Mouse (Mus musculus) hindbrain, embryonic 12.5 days (tissue): ENCODE measurements around the gene Smox. TPM values are rescaled to one million over a fixed set of nuclear protein-coding genes. Genes with fewer than 3 reads are reported as not detected.

ENCODE experiments used
- ATAC-seq: fragments of 200-750 bp; cut with Nextera tagmentation; 2 replicates; pipeline ENCODE4 v1.8.0; 2017; ENCODE audit warnings: moderate TSS enrichment; ENCODE audit not compliant: low FRiP score
- H3K27ac ChIP-seq: fragments of 300-500 bp; sonication (generic); 2 replicates; pipeline ENCODE4 v1.5.1; 2016; ENCODE audit warnings: mild to moderate bottlenecking
- H3K27me3 ChIP-seq: fragments of 300-500 bp; sonication (generic); 2 replicates; pipeline ENCODE4 v1.6.1; 2016; ENCODE audit warnings: mild to moderate bottlenecking
- H3K36me3 ChIP-seq: fragments of 300-500 bp; sonication (generic); 2 replicates; pipeline ENCODE4 v1.6.1; 2016; ENCODE audit warnings: mild to moderate bottlenecking
- H3K4me1 ChIP-seq: fragments of 300-500 bp; sonication (generic); 2 replicates; pipeline ENCODE4 v1.6.1; 2016
- H3K4me2 ChIP-seq: fragments of 300-500 bp; sonication (generic); replicated peaks from 2 replicates; pipeline ENCODE4 v1.6.1; 2016; ENCODE audit warnings: mild to moderate bottlenecking
- H3K4me3 ChIP-seq: fragments of 300-500 bp; sonication (generic); 2 replicates; pipeline ENCODE4 v1.5.1; 2016; ENCODE audit warnings: mild to moderate bottlenecking
- H3K9ac ChIP-seq: fragments of 300-500 bp; sonication (generic); 2 replicates; pipeline ENCODE4 v1.6.1; 2016; ENCODE audit warnings: mild to moderate bottlenecking, moderate library complexity
- H3K9me3 ChIP-seq: fragments of 300-500 bp; sonication (generic); replicated peaks from 2 replicates; pipeline ENCODE4 v1.6.1; 2016; ENCODE audit warnings: mild to moderate bottlenecking
- WGBS: fragments of 180-500 bp; shearing (Covaris S2); methylation state at CpG from one replicate; pipeline ENCODE4 v1.1.7; 2016; 5-methylcytosine and 5-hydroxymethylcytosine counted together
- polyA plus RNA-seq: library from polyadenylated mRNA; unstranded; fragments of >200 nt; fragmentation: Nextera tagmentation; extraction: Ambion mirVana; gene quantifications from 2 replicates; pipeline ENCODE4 v1.2.1, GENCODE M21; 2016

Smox gene
- 47.0 and 49.3 TPM in 2 replicates for polyA plus RNA-seq

GRCm38 (mm10) chr2:131491196-131491595, at the start of gene Smox:
TSS of gene Smox (plus strand) at chr2:131491496.
- H3K9me3 ChIP-seq = no peaks in the 10 kb centered on the region
- H3K4me1 ChIP-seq = peaks cover 17% of the 10 kb centered on the region
- H3K4me2 ChIP-seq = peak within 1 kb of the TSS; percentile 96
- H3K4me3 ChIP-seq = peak within 1 kb of the TSS; percentile 86
- H3K27ac ChIP-seq = peak within 1 kb of the TSS; percentile 77
- WGBS = 22% methylated on average over 7 of the region's 7 CpGs
- ATAC-seq = no peak
- H3K36me3 ChIP-seq = no peaks in the 10 kb centered on the region
- H3K27me3 ChIP-seq = 0 out of 2 replicates have a peak, but pooled peaks cover 5% of the 10 kb centered on the region
- peak within 1 kb of the TSS; percentile 94 for H3K9ac ChIP-seq

- WGBS = 69% methylated on average over 8 of the region's 8 CpGs
- no peaks in the 10 kb centered on the region for H3K27me3 ChIP-seq
- ATAC-seq = no peak
Measured at GRCm38 (mm10) chr2:131443084-131443890, 48.0 kb upstream of the Smox start.

GRCm38 (mm10) chr2:131443891-131444190, 47.5 kb upstream of the Smox start:
- no peak overlapping the region for H3K4me3 ChIP-seq
- no peak for ATAC-seq
- H3K36me3 ChIP-seq = no peaks in the 10 kb centered on the region
- H3K27ac ChIP-seq = no peak overlapping the region
- no peaks in the 10 kb centered on the region for H3K9me3 ChIP-seq
- 48% methylated on average over 1 of the region's 1 CpGs for WGBS
- no peaks in the 10 kb centered on the region for H3K4me1 ChIP-seq
- H3K4me2 ChIP-seq = no peak overlapping the region
- no peak overlapping the region for H3K9ac ChIP-seq
- no peaks in the 10 kb centered on the region for H3K27me3 ChIP-seq

More at GRCm38 (mm10) chr2:131443084-131443890, 48.0 kb upstream of the Smox start:
- no peak overlapping the region for H3K4me3 ChIP-seq
- no peaks in the 10 kb centered on the region for H3K4me1 ChIP-seq
- no peaks in the 10 kb centered on the region for H3K36me3 ChIP-seq
- no peak overlapping the region for H3K4me2 ChIP-seq
- H3K9ac ChIP-seq = no peak overlapping the region
- no peak overlapping the region for H3K27ac ChIP-seq
- H3K9me3 ChIP-seq = no peaks in the 10 kb centered on the region

- Histone ChIP-seq H3K27ac (no peak overlapping the region), H3K4me2 (no peak overlapping the region), H3K9ac (no peak overlapping the region), H3K9me3 (no peaks in the 10 kb centered on the region), H3K4me1 (no peaks in the 10 kb centered on the region), H3K36me3 (no peaks in the 10 kb centered on the region), H3K4me3 (no peak overlapping the region), H3K27me3 (no peaks in the 10 kb centered on the region)
- ATAC-seq = no peak
- 73% methylated on average over 2 of the region's 2 CpGs for WGBS
Measured at GRCm38 (mm10) chr2:131446416-131446982, 44.8 kb upstream of the Smox start.

- 83% methylated on average over 8 of the region's 8 CpGs for WGBS
- Histone ChIP-seq H3K4me3 (no peak overlapping the region), H3K27ac (no peak overlapping the region), H3K9me3 (no peaks in the 10 kb centered on the region), H3K4me2 (no peak overlapping the region), H3K9ac (no peak overlapping the region), H3K4me1 (peaks cover 3% of the 10 kb centered on the region; the same call in 1 of the 2 replicates), H3K36me3 (no peaks in the 10 kb centered on the region), H3K27me3 (no peaks in the 10 kb centered on the region)
- ATAC-seq = no peak
Measured at GRCm38 (mm10) chr2:131447566-131448330, 43.5 kb upstream of the Smox start.

GRCm38 (mm10) chr2:131448353-131448752, 42.9 kb upstream of the Smox start:
- Histone ChIP-seq H3K36me3 (no peaks in the 10 kb centered on the region), H3K4me2 (no peak overlapping the region), H3K9ac (no peak overlapping the region), H3K4me3 (no peak overlapping the region), H3K27ac (no peak overlapping the region), H3K27me3 (no peaks in the 10 kb centered on the region), H3K9me3 (no peaks in the 10 kb centered on the region), H3K4me1 (peaks cover 3% of the 10 kb centered on the region; the same call in 1 of the 2 replicates)
- no peak for ATAC-seq

- no peak overlapping the region for H3K9ac ChIP-seq
- H3K9me3 ChIP-seq = no peaks in the 10 kb centered on the region
- 64% methylated on average over 5 of the region's 5 CpGs for WGBS
- no peak for ATAC-seq
- no peak overlapping the region for H3K4me2 ChIP-seq
- H3K36me3 ChIP-seq = no peaks in the 10 kb centered on the region
- no peak overlapping the region for H3K27ac ChIP-seq
- no peaks in the 10 kb centered on the region for H3K27me3 ChIP-seq
- peaks cover 3% of the 10 kb centered on the region; the same call in 1 of the 2 replicates for H3K4me1 ChIP-seq
- H3K4me3 ChIP-seq = no peak overlapping the region
Measured at GRCm38 (mm10) chr2:131449720-131450119, 41.6 kb upstream of the Smox start.

- Histone ChIP-seq H3K4me2 (no peak overlapping the region), H3K9me3 (no peaks in the 10 kb centered on the region), H3K9ac (no peak overlapping the region), H3K4me1 (peaks cover 3% of the 10 kb centered on the region; the same call in 1 of the 2 replicates), H3K27ac (no peak overlapping the region), H3K36me3 (no peaks in the 10 kb centered on the region), H3K27me3 (no peaks in the 10 kb centered on the region), H3K4me3 (no peak overlapping the region)
- WGBS = 93% methylated on average over 5 of the region's 5 CpGs
- no peak for ATAC-seq
Measured at GRCm38 (mm10) chr2:131450491-131450890, 40.8 kb upstream of the Smox start.

GRCm38 (mm10) chr2:131457728-131458127, 33.6 kb upstream of the Smox start:
- H3K4me1 ChIP-seq = no peaks in the 10 kb centered on the region
- H3K9ac ChIP-seq = no peak overlapping the region
- no peak for ATAC-seq
- H3K4me3 ChIP-seq = no peak overlapping the region
- no peak overlapping the region for H3K27ac ChIP-seq
- no peaks in the 10 kb centered on the region for H3K9me3 ChIP-seq
- no peaks in the 10 kb centered on the region for H3K27me3 ChIP-seq
- H3K36me3 ChIP-seq = no peaks in the 10 kb centered on the region
- 84% methylated on average over 7 of the region's 7 CpGs for WGBS
- H3K4me2 ChIP-seq = no peak overlapping the region

- Histone ChIP-seq H3K9ac (no peak overlapping the region), H3K27me3 (no peaks in the 10 kb centered on the region), H3K4me1 (no peaks in the 10 kb centered on the region), H3K27ac (no peak overlapping the region), H3K4me3 (no peak overlapping the region), H3K36me3 (no peaks in the 10 kb centered on the region), H3K4me2 (no peak overlapping the region), H3K9me3 (no peaks in the 10 kb centered on the region; the same call in 1 of the 2 replicates)
- 71% methylated on average over 9 of the region's 9 CpGs for WGBS
- ATAC-seq = no peak
Measured at GRCm38 (mm10) chr2:131460946-131461682, 30.2 kb upstream of the Smox start.

GRCm38 (mm10) chr2:131462991-131463390, 28.3 kb upstream of the Smox start:
- no peak overlapping the region for H3K9ac ChIP-seq
- ATAC-seq = no peak
- H3K27ac ChIP-seq = no peak overlapping the region
- WGBS = 46% methylated on average over 4 of the region's 4 CpGs
- no peaks in the 10 kb centered on the region for H3K36me3 ChIP-seq
- H3K9me3 ChIP-seq = no peaks in the 10 kb centered on the region; the same call in 1 of the 2 replicates
- no peak overlapping the region for H3K4me3 ChIP-seq
- H3K4me1 ChIP-seq = no peaks in the 10 kb centered on the region
- H3K4me2 ChIP-seq = no peak overlapping the region
- H3K27me3 ChIP-seq = no peaks in the 10 kb centered on the region

GRCm38 (mm10) chr2:131464147-131464546, 27.1 kb upstream of the Smox start:
- no peak for ATAC-seq
- H3K27ac ChIP-seq = no peak overlapping the region
- 89% methylated on average over 2 of the region's 2 CpGs for WGBS
- H3K9ac ChIP-seq = no peak overlapping the region
- H3K4me2 ChIP-seq = no peak overlapping the region
- H3K4me1 ChIP-seq = no peaks in the 10 kb centered on the region
- no peak overlapping the region for H3K4me3 ChIP-seq
- no peaks in the 10 kb centered on the region for H3K27me3 ChIP-seq
- no peaks in the 10 kb centered on the region; the same call in 1 of the 2 replicates for H3K9me3 ChIP-seq
- no peaks in the 10 kb centered on the region for H3K36me3 ChIP-seq
